Mouse (Mus musculus) cerebellum, postnatal 25 days (tissue): ENCODE data around the gene Arih2.
"Not testable (repeated sequence)": the region's sequence is repeated elsewhere in the genome, so short reads cannot be mapped to it uniquely, and the experiment has no call there.

Experiments
- DNase-seq, 2 experiments: peaks; one replicate each; pipeline ENCODE4 v3.0.0; 2021; ENCODE audit warnings: mixed read lengths in 2 of 2

The Arih2 gene

GRCm38 (mm10) chr9:108649561-108650440 is 615 bp upstream of the Arih2 start:
- peak in 1 of 2 experiments; percentile 19 for DNase-seq

DNA sequence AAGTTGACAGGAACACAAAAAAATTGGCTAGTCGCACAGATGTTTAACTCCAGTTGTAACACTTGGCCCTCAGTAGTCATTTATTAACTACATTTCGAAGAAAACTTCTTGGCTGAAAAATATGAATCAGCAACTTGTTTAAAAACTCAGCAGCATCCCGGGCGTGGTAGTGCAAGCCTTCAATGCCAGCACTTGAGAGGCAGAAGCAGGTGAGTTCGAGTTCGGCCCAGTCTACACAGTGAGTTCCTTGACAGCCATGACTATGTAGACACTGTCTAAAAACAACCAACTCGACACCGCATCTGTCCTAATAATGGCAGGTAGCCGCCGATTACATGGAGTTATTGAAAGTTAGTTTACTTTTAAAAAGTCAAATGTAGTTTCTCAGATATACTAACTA is 1.0 kb downstream of the Arih2 start:
- DNase-seq = no peak

DNA sequence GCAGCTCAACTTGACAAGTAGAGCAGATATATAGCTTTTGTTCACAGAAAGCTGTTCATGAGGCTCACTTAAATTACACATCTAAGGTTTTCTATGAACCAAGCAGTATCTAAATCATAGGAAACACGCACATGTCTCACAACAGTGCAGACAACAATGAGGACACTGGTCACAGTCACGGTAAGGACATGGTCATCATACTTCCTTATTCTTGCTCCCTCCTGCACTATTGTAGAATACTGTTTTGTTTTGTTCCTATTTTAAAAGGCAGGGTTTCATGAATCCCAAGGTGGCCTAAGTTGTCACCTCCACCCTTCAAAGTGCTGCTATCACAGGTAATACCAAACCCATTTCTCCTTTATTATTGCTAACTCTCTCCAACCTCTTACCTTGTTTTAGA is 9.4 kb downstream of the Arih2 start:
- DNase-seq = no peak

DNA sequence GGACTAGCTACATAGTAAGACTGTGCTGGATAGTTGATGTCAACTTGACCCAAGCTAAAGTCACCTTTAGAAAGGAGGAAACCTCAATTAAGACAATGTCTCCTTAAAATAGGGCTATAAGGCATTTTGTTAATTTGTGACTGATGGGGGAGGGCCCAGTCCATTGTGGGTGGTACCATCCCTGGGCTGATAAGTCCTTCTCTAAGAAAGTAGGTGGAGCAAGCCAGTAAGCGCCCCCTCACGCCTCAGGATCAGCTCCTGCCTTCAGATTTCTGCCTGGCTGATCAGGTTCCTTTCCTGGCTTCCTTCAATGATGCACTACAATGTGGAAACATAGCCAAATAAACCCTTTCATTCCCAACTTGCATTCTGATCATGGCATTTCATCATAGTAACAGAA is 13.8 kb downstream of the Arih2 start:
- no peak for DNase-seq

- no peak for DNase-seq
These were observed 15.3 kb downstream of the Arih2 start for GRCm38 (mm10) chr9:108633846-108634245.

DNA sequence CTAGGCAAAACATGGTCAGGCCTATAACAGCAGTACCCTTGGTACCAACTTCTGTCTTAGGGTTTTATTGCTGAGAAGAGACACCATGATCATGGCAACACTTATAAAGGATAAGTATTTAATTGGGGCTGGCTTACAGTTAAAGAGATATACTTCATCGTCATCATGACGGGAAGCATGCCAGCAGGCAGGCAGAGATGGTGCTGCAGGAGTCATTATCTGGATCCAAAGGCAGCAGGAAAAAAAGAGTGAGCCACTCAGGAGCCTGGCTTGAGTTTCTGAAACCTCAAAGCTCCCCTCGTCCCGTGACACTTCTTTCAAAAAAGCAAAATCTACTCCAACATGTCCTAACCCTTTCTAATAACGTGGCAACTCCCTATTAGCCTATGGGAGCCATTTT is 16.8 kb downstream of the Arih2 start:
- DNase-seq = no peak

GRCm38 (mm10) chr9:108631631-108632256 is 17.4 kb downstream of the Arih2 start:
- no peak for DNase-seq

- no peak for DNase-seq
These were observed 18.5 kb downstream of the Arih2 start for GRCm38 (mm10) chr9:108630683-108631082.

- no peak for DNase-seq
These were observed 21.0 kb downstream of the Arih2 start for GRCm38 (mm10) chr9:108628141-108628540.

DNA sequence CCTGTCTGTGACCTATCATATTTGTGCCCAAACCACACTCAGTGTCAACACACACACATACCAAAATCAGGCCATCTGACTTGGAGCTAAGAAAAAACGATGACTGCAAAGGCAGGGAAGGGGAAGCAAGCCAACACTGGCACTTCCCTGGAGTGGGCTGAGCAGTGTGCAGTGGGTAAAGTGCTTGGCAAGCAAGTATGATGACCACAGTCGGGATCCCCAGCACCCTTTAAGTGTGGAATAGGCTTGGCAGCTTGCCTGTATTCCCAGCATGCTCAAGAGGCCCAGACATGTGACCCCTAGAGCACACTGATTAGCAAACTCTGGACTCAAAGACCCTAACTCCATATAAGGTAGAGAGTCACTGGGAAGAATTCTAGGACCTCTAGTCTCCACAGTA is 22.7 kb downstream of the Arih2 start:
- peak; percentile 19 to 35 for DNase-seq

DNA sequence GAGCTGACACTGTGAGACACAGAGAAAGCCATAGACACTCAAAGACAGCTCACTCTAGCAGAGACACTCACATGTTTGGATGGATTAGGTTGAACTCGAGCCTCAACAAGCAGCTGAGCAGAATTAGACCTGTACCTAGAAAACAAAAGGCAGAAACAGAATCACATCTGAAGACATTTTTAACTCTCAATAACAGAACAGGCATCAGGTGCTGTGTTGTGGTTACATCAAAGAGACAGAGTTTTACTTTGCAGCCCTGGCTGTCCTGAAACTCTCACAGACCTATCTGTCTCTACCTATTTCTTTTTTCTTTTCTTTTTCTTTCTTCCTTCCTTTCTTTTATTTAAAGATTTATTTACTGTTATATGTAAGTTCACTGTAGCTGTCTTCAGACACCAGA is 31.9 kb downstream of the Arih2 start:
- DNase-seq = no peak

DNA sequence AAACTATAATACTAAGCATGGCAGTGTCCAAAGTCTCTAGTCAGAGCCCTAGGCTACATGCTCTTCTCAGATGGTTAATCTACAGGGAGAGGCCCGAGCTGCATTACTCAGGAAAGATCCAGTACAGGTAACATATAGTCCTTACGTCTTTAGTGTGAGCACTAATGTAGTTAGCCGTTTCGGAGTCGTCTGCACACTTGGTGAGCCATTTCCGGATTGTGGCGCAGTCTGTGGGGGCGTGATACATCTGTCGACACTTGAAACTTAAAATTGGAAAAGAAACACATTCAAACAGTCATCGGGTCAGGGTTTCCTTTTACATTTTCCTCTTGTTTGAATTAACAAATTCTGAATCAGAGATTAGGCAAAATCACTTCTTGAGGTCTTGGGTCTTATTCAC is 37.7 kb downstream of the Arih2 start:
- no peak for DNase-seq

DNA sequence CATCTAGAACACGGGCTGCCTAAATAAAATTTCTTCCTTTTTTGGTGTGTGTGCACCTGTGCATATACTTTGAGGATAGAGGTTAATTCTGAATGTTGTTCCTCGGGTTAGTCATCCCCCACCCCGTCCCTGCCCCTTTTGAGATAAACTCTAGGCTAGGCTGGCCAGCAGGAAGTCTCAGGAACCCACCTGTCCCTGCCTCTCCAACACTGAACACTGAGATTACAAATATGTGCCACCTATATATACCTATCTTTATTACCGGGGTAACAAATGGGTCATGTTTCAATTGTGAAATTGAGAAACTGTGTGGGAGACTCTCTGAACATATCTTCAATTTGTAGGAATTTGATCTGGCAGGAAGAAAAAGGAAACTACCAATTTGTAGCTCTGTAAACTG is 40.3 kb downstream of the Arih2 start:
- no peak for DNase-seq

DNA sequence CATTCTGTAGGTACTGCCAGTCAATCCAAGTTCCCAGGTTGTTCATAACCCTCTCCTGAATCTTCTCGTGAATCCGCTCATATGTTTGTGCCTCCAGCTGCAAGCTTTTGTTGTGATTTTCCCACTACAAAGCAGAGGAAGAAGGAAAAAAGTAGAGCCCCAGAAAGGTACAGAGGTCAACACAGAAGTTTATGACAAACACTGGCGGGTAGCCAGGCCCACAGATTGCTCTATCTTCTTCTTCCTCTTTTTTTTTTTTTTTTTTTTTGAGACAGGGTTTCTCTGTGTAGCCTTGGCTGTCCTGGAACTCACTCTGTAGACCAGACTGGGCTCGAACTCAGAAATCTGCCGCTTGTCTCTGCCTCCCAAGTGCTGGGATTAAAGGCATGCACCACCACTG is 41.3 kb downstream of the Arih2 start:
- not testable (repeated sequence) for DNase-seq

DNA sequence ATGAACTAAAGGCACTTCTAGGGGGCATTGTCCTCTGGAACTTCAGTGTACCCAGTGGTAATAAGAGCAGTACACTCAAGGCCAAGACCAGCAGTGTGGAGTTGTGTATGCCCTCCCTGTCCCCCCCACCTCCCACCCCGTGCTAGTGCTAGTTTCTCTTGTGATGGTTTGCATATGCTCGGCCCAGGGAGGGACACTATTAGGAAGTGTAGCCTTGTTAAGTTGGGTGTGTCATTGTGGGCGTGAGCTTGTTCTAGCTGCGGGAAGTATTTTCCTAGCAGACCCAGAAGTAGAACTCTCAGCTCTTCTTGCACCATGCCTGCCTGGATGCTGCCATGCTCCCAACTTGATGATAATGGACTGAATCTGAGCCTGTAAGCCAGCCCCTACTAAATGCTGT is 47.2 kb downstream of the Arih2 start:
- no peak for DNase-seq

DNA sequence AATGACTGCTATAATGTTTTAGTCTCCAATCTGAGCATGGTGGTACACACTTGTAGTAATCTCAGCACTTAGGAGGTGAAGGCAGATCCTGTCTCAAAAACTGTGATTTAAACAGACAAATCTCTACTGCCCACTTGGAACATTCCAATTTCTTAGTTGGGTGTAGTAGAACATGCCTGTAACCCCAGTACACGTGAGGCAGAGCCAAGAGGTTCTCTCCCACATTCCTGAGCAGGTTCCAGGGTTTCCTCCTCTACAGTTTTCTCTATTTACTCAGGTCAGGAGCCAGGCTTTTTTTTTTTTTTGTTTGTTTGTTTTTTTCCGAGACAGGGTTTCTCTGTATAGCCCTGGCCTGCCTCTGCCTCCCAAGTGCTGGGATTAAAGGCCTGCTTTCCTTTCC is 49.2 kb downstream of the Arih2 start:
- DNase-seq = no peak

DNA sequence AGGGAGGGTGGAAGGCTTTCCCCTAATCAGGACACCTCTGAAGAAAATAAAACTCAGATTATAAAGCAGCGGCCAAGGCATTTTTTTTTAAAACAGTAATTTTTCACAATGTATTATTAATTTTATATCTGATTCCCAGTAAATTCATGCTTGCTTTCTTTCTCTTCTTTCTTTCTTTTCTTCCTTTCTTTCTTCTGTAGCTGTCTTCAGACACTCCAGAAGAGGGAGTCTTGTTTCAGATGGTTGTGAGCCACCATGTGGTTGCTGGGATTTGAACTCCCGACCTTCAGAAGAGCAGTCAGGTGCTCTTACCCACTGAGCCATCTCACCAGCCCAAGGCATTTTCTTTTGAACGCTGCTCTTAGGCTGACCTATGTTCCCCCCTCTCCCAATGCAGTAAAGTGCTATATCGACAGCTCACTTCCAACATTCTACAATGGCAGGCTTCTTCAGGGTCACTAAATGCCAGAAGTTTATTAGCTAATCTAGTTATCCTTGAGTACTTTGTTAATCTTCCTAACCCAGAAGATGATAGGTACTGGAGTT is 50.1 kb downstream of the Arih2 start:
- no peak for DNase-seq

- DNase-seq = peak; percentile 89 to 91
These were observed 52.0 kb downstream of the Arih2 start, which contains the start of gene P4htm for GRCm38 (mm10) chr9:108596998-108597764. P4htm (minus strand) TSS chr9:108597667.

GRCm38 (mm10) chr9:108594354-108594753 is 54.8 kb downstream of the Arih2 start:
- DNase-seq = no peak

DNA sequence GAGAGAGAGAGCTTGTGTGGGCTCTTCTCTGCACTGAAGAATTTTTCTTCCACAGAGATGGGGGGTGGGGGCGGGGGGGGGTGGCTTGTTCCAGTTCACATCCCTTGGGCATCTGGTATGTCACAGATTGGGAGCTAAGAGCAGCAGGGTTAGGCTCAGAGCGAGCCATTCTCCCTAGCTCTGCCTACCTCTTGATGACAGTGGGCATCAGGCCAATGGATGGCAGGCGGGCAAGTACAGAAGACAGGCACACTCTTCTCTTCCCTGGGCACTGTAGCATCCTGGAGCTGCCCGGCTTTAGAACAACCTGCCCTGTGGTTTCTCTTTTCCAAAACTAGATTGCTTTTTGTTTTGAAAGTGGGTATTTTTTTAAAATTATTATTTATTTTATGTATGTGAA is 57.7 kb downstream of the Arih2 start:
- DNase-seq = peak; percentile 49 to 76

DNA sequence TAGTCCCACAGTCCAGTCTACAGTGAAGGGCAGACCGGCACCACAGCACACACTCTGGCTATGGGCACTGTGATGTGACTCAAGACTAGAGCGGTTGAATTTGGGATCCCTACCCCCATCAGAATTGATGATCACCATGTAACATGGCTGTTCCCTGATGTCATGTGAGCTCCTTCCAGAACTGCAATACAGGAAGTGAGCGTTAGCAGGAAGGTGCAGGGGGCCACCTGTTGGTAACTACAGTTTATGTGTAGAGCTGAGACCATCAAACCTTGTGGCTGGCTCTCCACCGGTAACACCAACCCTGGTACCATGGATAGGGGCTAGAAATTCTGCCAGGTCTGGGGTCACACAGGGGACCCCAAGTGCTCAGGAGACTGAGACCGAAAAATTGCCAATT is 60.0 kb downstream of the Arih2 start:
- DNase-seq = peak in 1 of 2 experiments; percentile 14

GRCm38 (mm10) chr9:108587571-108588180 is 61.5 kb downstream of the Arih2 start:
- DNase-seq = peak; percentile 63 to 73

DNA sequence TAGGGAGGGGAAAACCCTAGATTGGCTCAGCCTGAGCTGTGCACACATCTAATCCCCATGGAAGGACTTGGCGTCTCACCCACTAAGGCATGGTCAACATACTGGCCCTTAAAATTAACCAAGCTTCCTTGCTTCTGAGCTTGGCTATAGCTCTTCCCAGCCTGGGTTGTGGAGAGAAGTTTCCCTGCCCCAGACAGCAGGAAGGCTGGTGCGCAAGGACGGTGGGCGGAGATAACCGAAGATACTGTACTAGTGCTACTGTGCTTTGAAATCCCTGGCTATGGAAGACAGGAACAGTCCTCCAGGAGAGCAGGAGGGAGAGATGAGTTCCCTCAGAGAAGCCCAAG is 69.9 kb downstream of the Arih2 start:
- no peak for DNase-seq
